Mouse (Mus musculus) stomach, postnatal 0 days (tissue): ENCODE measurements at regions not wholly inside any gene's neighbourhood (a gene's known extent, or its start where the extent isn't known, plus 50 kb on each side); places are given as distances from the start of the nearest gene placed in this dataset.

Experiments
- ATAC-seq: fragments of 200-750 bp; cut with Nextera tagmentation; 2 replicates; pipeline ENCODE4 v1.8.0; 2017; ENCODE audit not compliant: low FRiP score, low TSS enrichment
- DNase-seq: peaks from one replicate; pipeline ENCODE4 v3.0.0-alpha.2; 2016; ENCODE audit warnings: low spot score
- H3K27ac ChIP-seq: fragments of 300-500 bp; sonication (generic); replicated peaks from 2 replicates; pipeline ENCODE4 v1.5.1; 2014; ENCODE audit warnings: mild to moderate bottlenecking, control low read depth
- H3K27me3 ChIP-seq: fragments of 300-500 bp; sonication (generic); 2 replicates; pipeline ENCODE4 v1.6.1; 2014; ENCODE audit warnings: low read length; ENCODE audit not compliant: control insufficient read depth, insufficient read depth
- H3K36me3 ChIP-seq: fragments of 300-500 bp; sonication (generic); 2 replicates; pipeline ENCODE4 v1.6.1; 2014; ENCODE audit warnings: low read length, mixed read lengths; ENCODE audit not compliant: control insufficient read depth, insufficient read depth
- H3K4me1 ChIP-seq: fragments of 300-500 bp; sonication (generic); replicated peaks from 2 replicates; pipeline ENCODE4 v1.6.1; 2014; ENCODE audit warnings: antibody characterized with exemption; ENCODE audit not compliant: control insufficient read depth, insufficient read depth
- H3K4me2 ChIP-seq: fragments of 300-500 bp; sonication (generic); replicated peaks from 2 replicates; pipeline ENCODE4 v1.6.1; 2014; ENCODE audit warnings: low read depth, mild to moderate bottlenecking, control low read depth, moderate library complexity
- H3K4me3 ChIP-seq: fragments of 300-500 bp; sonication (generic); 2 replicates; pipeline ENCODE4 v1.5.1; 2014; ENCODE audit warnings: low read depth, low read length, control low read depth
- H3K9ac ChIP-seq: fragments of 300-500 bp; sonication (generic); 2 replicates; pipeline ENCODE4 v1.6.1; 2014; ENCODE audit warnings: mild to moderate bottlenecking, low read length, control low read depth, mixed read lengths
- H3K9me3 ChIP-seq: fragments of 300-500 bp; sonication (generic); 2 replicates; pipeline ENCODE4 v1.6.1; 2016; ENCODE audit warnings: low read length; ENCODE audit not compliant: control insufficient read depth
- CTCF ChIP-seq: IDR thresholded peaks from 2 replicates; pipeline ENCODE4 v1.5.1; 2016; ENCODE audit warnings: antibody characterized with exemption, low read depth, mild to moderate bottlenecking, moderate library complexity
- EP300 ChIP-seq: optimal IDR thresholded peaks from 2 replicates; pipeline ENCODE3; 2016; ENCODE audit warnings: antibody characterized with exemption
- WGBS: fragments of 180-500 bp; shearing (Covaris S2); extraction: QIAGEN DNeasy Blood & Tissue Kit; methylation state at CpG from one replicate; pipeline ENCODE4 v1.1.7; 2014; 5-methylcytosine and 5-hydroxymethylcytosine counted together

DNA sequence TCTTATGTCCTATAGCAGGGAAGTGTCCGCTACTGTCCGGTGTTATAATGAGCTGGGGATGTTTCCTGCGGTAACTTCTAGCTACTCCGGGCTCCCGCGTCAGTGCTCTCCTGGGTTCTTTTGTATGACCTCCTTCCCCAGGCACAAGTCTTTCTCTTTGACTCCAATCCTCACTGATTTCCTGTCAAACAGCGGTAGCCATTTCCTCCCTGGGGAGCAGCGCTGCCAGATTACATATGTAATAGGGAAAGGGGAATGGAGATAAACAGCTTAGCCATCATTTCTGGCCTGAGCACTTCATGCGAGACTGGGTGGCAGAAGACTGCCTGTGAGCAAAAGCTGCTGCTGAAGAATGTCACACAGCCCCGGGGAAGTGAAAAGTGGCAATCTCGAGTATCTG lies 262.4 kb upstream of the Dach1 start:
- H3K4me1 ChIP-seq, result no peaks in the 10 kb centered on the region
- H3K36me3 ChIP-seq, result no peaks in the 10 kb centered on the region
- H3K9ac ChIP-seq, result no peak overlapping the region
- H3K4me3 ChIP-seq, result no peak overlapping the region
- ATAC-seq, result no peak
- H3K9me3 ChIP-seq, result no peaks in the 10 kb centered on the region
- H3K4me2 ChIP-seq, result no peak overlapping the region
- TF ChIP-seq CTCF (no peak), EP300 (no peak)
- no peak overlapping the region for H3K27ac ChIP-seq
- WGBS, result 52% methylated on average over 11 of the region's 11 CpGs
- DNase-seq, result no peak
- H3K27me3 ChIP-seq, result no peaks in the 10 kb centered on the region

GRCm38 (mm10) chr14:98417719-98418118 lies 248.2 kb upstream of the Dach1 start:
- no peaks in the 10 kb centered on the region for H3K9me3 ChIP-seq
- no peaks in the 10 kb centered on the region for H3K36me3 ChIP-seq
- no peaks in the 10 kb centered on the region for H3K4me1 ChIP-seq
- no peak overlapping the region for H3K27ac ChIP-seq
- no peak overlapping the region for H3K4me2 ChIP-seq
- H3K9ac ChIP-seq, result no peak overlapping the region
- DNase-seq (no peak), ATAC-seq (no peak)
- 61% methylated on average over 1 of the region's 1 CpGs for WGBS
- no peaks in the 10 kb centered on the region for H3K27me3 ChIP-seq
- no peak for TF ChIP-seq CTCF
- TF ChIP-seq EP300, result no peak
- H3K4me3 ChIP-seq, result no peak overlapping the region

DNA sequence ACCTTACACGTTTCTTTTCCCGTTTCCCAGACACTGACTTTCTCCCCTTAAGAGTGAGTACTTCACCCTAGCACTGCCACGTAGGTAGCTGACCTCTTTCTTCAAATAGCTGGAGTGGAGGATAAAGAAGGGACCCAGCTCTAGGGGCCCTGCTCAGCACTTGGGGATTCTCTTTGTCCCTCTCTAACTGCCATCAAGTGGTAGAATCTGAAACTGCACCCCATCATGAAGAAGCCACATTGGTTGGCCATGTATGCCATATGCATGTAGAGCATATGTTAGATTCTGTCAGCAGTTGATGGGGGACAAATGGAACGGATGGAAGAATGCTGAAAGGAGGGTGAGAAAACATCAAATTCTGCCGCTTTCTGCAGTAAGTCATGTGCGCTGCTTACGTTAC lies 244.6 kb upstream of the Dach1 start:
- 69% methylated on average over 7 of the region's 7 CpGs for WGBS
- H3K4me1 ChIP-seq, result no peaks in the 10 kb centered on the region
- no peak overlapping the region for H3K9ac ChIP-seq
- H3K27ac ChIP-seq, result no peak overlapping the region
- no peaks in the 10 kb centered on the region for H3K36me3 ChIP-seq
- H3K27me3 ChIP-seq, result no peaks in the 10 kb centered on the region
- no peak overlapping the region for H3K4me3 ChIP-seq
- ATAC-seq, result no peak
- no peak overlapping the region for H3K4me2 ChIP-seq
- TF ChIP-seq EP300 (no peak), CTCF (peak; percentile 58)
- no peak for DNase-seq
- H3K9me3 ChIP-seq, result no peaks in the 10 kb centered on the region

DNA sequence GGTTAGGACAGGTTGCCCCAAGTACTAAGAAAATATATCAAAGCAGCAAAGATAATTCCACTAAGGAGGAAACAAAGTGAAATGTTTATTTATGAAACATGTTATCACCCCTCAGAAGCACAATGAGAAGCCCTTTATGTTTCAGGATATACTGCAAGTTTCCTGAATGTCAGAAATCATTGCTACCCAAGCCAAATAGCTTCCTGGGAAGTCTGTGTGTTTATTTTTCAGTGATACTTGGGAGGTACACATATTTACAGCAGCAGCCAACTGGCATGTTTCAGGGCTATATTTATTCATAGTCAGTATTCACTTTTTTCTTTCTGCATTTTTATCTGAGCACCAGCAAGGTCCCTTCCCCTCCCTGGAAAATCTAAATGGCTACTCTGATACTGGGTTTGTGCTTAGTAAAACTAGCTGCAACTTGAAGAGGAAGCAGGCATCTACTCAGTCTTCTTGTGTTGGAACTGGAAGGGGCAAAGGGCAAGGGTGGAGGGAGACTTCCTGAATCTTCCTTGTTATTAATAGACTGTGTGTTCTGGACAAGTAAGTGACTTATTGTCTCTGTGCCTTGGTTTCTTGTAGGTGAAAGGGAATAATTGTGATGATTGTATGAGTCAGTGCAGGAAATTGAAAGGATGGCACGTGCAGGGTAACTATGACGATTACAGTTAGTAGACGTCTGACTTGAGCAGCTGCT lies 236.5 kb upstream of the Dach1 start:
- DNase-seq, result no peak
- no peak overlapping the region for H3K4me2 ChIP-seq
- H3K9ac ChIP-seq, result no peak overlapping the region
- H3K4me1 ChIP-seq, result no peaks in the 10 kb centered on the region
- WGBS, result 38% methylated on average over 3 of the region's 3 CpGs
- no peak overlapping the region for H3K27ac ChIP-seq
- TF ChIP-seq EP300 (no peak), CTCF (no peak)
- H3K4me3 ChIP-seq, result no peak overlapping the region
- no peaks in the 10 kb centered on the region for H3K36me3 ChIP-seq
- 0 out of 2 replicates have a peak, but pooled peaks have one; percentile 18 for ATAC-seq
- H3K9me3 ChIP-seq, result no peaks in the 10 kb centered on the region
- H3K27me3 ChIP-seq, result no peaks in the 10 kb centered on the region

DNA sequence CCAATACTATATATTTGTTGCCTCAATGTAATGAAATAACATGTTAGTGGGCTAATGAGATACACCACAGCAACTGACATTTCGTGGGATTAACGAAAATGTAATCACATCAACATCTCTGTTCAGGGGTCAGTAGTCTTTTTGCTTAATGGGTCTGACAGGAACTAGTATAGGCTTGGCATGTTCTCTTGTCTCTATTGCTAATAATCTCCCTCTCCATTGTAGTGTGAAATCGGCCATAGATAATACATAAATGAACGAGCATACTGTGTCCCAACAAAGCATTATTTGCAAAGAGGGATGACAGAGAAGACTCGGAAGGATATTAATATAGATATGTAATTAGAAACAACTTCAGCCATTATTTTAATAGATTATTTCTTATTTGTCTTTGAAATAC lies 234.5 kb upstream of the Dach1 start:
- H3K9me3 ChIP-seq, result no peaks in the 10 kb centered on the region
- ATAC-seq (no peak), DNase-seq (no peak)
- no peak overlapping the region for H3K9ac ChIP-seq
- H3K4me2 ChIP-seq, result no peak overlapping the region
- H3K4me1 ChIP-seq, result no peaks in the 10 kb centered on the region
- no peaks in the 10 kb centered on the region for H3K36me3 ChIP-seq
- no peak overlapping the region for H3K4me3 ChIP-seq
- no peak overlapping the region for H3K27ac ChIP-seq
- WGBS, result 86% methylated on average over 5 of the region's 5 CpGs
- H3K27me3 ChIP-seq, result no peaks in the 10 kb centered on the region
- TF ChIP-seq CTCF, result no peak
- TF ChIP-seq EP300, result no peak

DNA sequence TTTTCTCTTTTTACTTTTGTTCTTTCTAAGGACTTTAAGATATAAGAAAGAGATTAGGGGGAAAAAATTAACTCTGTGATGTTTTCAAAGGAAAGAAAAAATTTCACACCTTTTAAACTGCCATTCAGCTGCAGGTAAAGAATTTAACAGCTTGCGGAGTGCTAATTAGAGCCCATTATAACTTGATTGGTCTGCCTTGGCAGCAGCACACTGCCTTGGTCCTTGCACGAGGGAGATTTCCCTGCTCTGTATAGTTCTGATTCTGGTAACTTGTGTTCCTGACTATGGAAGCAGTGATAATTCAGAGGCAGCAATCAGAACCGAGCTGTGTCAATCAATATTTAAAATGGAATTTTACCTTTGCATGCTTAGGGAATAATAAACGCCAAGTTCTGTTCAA lies 218.3 kb upstream of the Dach1 start:
- no peak overlapping the region for H3K4me2 ChIP-seq
- no peaks in the 10 kb centered on the region for H3K27me3 ChIP-seq
- 59% methylated on average over 4 of the region's 4 CpGs for WGBS

More for the DNA sequence above, 218.3 kb upstream of the Dach1 start:
- Histone ChIP-seq H3K9ac (no peak overlapping the region), H3K36me3 (no peaks in the 10 kb centered on the region), H3K4me3 (no peak overlapping the region), H3K4me1 (no peaks in the 10 kb centered on the region), H3K27ac (no peak overlapping the region), H3K9me3 (no peaks in the 10 kb centered on the region)
- ATAC-seq (no peak), DNase-seq (no peak)
- no peak for TF ChIP-seq CTCF
- no peak for TF ChIP-seq EP300
